Mouse (Mus musculus): ENCODE data around the gene Cldn9. TPM values are rescaled to one million over a fixed set of nuclear protein-coding genes. Genes with fewer than 3 reads are reported as not detected.

Gene Cldn9
- total and polyA plus RNA-seq, 3 experiments: not detected

- no peak for DNase-seq
- TF ChIP-seq POLR2A (IDR thresholded peaks at IDR 0.05; ENCODE audit: insufficient read depth, low read depth, low read length): no peak
- TF ChIP-seq EP300 (IDR thresholded peaks at IDR 0.05; ENCODE audit: insufficient read depth, low read depth, low read length): no peak
- TF ChIP-seq CTCF (IDR thresholded peaks at IDR 0.05): no peak
- Histone ChIP-seq H3K27me3 (ENCODE audit: control insufficient read depth, insufficient read depth, low read length) (no peaks in the 10 kb centered on the region), H3K36me3 (ENCODE audit: control insufficient read depth, insufficient read depth, low read length) (no peaks in the 10 kb centered on the region), H3K27ac (no peak overlapping the region), H3K4me1 (ENCODE audit: control insufficient read depth, insufficient read depth, low read length) (peaks cover 2% of the 10 kb centered on the region; the same call in 1 of the 2 replicates), H3K4me3 (no peak overlapping the region), H3K79me2 (replicated peaks; ENCODE audit: control insufficient read depth, insufficient read depth, low read length) (no peaks in the 10 kb centered on the region), H3K9ac (ENCODE audit: low read depth, low read length) (no peak overlapping the region)
- intact Hi-C loops (cut with DNase I): loop anchor here (2.0 kb wide), 1 partner anchor 134 kb away; no protein-coding TSS in a partner anchor
- 44% methylated on average over 7 of the region's 7 CpGs for WGBS
These were observed 20.9 kb upstream of the Cldn9 start for GRCm38 (mm10) chr17:23704741-23705140.

GRCm38 (mm10) chr17:23703301-23703700 lies 19.5 kb upstream of the Cldn9 start:
- H3K27ac ChIP-seq: no peak overlapping the region
- H3K27me3 ChIP-seq (ENCODE audit: control insufficient read depth, insufficient read depth, low read length): no peaks in the 10 kb centered on the region
- no peak overlapping the region for H3K9ac ChIP-seq (ENCODE audit: low read depth, low read length)
- no peaks in the 10 kb centered on the region for H3K36me3 ChIP-seq (ENCODE audit: control insufficient read depth, insufficient read depth, low read length)
- TF ChIP-seq POLR2A (IDR thresholded peaks at IDR 0.05; ENCODE audit: insufficient read depth, low read depth, low read length): no peak
- no peak for TF ChIP-seq CTCF (IDR thresholded peaks at IDR 0.05)
- TF ChIP-seq EP300 (IDR thresholded peaks at IDR 0.05; ENCODE audit: insufficient read depth, low read depth, low read length): no peak
- no peak overlapping the region for H3K4me3 ChIP-seq
- H3K79me2 ChIP-seq (replicated peaks; ENCODE audit: control insufficient read depth, insufficient read depth, low read length): no peaks in the 10 kb centered on the region
- no peak for DNase-seq
- 79% methylated on average over 9 of the region's 9 CpGs for WGBS
- H3K4me1 ChIP-seq (ENCODE audit: control insufficient read depth, insufficient read depth, low read length): peaks cover 2% of the 10 kb centered on the region; the same call in 1 of the 2 replicates
- intact Hi-C loops (cut with DNase I): loop anchor here (2.0 kb wide), 1 partner anchor 72 kb away; no protein-coding TSS in a partner anchor

- H3K9ac ChIP-seq (ENCODE audit: low read depth, low read length): peak overlapping the region; percentile 76
- intact Hi-C loops (cut with DNase I): no loop called here
- 0 out of 2 replicates have a peak, but pooled peaks have one; percentile 42 for TF ChIP-seq EP300 (IDR thresholded peaks at IDR 0.05; ENCODE audit: insufficient read depth, low read depth, low read length)
- TF ChIP-seq CTCF (IDR thresholded peaks at IDR 0.05): peak; percentile 91
- peak; percentile 41; the same call in 1 of the 2 replicates for TF ChIP-seq POLR2A (IDR thresholded peaks at IDR 0.05; ENCODE audit: insufficient read depth, low read depth, low read length)
- H3K27me3 ChIP-seq (ENCODE audit: control insufficient read depth, insufficient read depth, low read length): no peaks in the 10 kb centered on the region
- H3K79me2 ChIP-seq (replicated peaks; ENCODE audit: control insufficient read depth, insufficient read depth, low read length): no peaks in the 10 kb centered on the region
- peak; percentile 85 to 92 for DNase-seq
- peaks cover 2% of the 10 kb centered on the region; the same call in 1 of the 2 replicates for H3K4me1 ChIP-seq (ENCODE audit: control insufficient read depth, insufficient read depth, low read length)
- no peaks in the 10 kb centered on the region for H3K36me3 ChIP-seq (ENCODE audit: control insufficient read depth, insufficient read depth, low read length)
- under 1% methylated on average over 28 of the region's 28 CpGs for WGBS
- H3K4me3 ChIP-seq: peak overlapping the region; percentile 63
- peak overlapping the region; percentile 72 for H3K27ac ChIP-seq
These were observed 16.3 kb upstream of the Cldn9 start for GRCm38 (mm10) chr17:23700079-23700478.

DNA sequence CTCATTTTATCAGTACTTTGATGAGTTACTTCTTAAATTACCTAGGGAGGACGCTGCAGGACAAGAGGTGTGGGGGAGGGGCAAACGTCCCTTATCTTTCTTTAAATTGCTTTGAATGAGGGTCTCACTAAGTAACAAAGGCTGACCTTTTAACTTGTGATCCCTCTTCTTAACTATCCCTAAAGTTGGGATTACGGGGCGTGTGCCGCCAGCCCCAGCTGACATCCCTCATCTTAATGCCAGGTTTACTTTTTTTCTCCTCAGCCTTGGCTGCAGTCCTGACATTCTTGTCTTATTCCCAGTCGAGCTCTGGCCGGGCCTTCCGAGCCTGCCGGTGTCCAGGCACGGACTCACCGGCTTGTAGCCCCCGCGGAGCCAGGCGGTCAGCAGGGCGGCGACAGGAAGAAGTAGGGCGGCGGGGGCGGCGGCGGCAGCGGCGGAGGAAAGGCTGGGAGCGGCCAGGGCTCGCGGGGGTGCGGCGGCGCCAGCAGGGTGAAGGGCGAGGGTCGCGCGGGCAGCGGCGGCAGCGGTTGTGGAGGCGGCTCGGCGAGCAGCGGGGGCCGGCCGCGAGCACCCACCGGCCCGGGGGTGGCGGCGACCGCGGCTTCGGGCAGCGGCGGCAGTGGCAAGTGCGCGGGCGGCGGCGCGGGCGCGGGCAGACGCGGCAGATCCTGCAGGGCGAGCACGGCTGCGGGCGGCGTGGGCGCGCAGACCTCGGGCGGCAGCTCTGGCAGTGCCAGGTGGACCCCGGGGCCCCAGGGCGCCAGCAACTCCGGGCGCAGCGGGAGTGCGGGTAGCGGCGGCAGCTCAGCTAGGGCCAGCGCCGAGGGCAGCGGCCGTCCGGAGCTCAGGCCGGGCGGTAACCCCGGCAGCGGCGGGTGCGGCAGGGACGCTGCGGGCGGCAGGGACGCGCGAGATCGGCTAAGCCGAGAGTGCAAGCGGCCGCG lies 15.6 kb upstream of the Cldn9 start:
- Histone ChIP-seq H3K27ac (peak overlapping the region; percentile 72), H3K36me3 (ENCODE audit: control insufficient read depth, insufficient read depth, low read length) (no peaks in the 10 kb centered on the region), H3K9ac (ENCODE audit: low read depth, low read length) (peak overlapping the region; percentile 76), H3K79me2 (replicated peaks; ENCODE audit: control insufficient read depth, insufficient read depth, low read length) (no peaks in the 10 kb centered on the region), H3K27me3 (ENCODE audit: control insufficient read depth, insufficient read depth, low read length) (no peaks in the 10 kb centered on the region), H3K4me3 (peak overlapping the region; percentile 63), H3K4me1 (ENCODE audit: control insufficient read depth, insufficient read depth, low read length) (peaks cover 2% of the 10 kb centered on the region; the same call in 1 of the 2 replicates)
- no peak for TF ChIP-seq EP300 (IDR thresholded peaks at IDR 0.05; ENCODE audit: insufficient read depth, low read depth, low read length)
- TF ChIP-seq POLR2A (IDR thresholded peaks at IDR 0.05; ENCODE audit: insufficient read depth, low read depth, low read length): no peak
- peak; percentile 37 for TF ChIP-seq CTCF (IDR thresholded peaks at IDR 0.05)
- DNase-seq: peak; percentile 75 to 78
- intact Hi-C loops (cut with DNase I): no loop called here
- 2% methylated on average over 92 of the region's 101 CpGs for WGBS

- intact Hi-C loops (cut with DNase I): no loop called here
- no peak for DNase-seq
- no peak overlapping the region for H3K4me3 ChIP-seq
These were observed 12.0 kb upstream of the Cldn9 start for GRCm38 (mm10) chr17:23695801-23696200.

More at GRCm38 (mm10) chr17:23695801-23696200, 12.0 kb upstream of the Cldn9 start:
- H3K79me2 ChIP-seq (replicated peaks; ENCODE audit: control insufficient read depth, insufficient read depth, low read length): no peaks in the 10 kb centered on the region
- 67% methylated on average over 3 of the region's 3 CpGs for WGBS
- no peak overlapping the region for H3K27ac ChIP-seq
- no peak overlapping the region for H3K9ac ChIP-seq (ENCODE audit: low read depth, low read length)
- TF ChIP-seq POLR2A (IDR thresholded peaks at IDR 0.05; ENCODE audit: insufficient read depth, low read depth, low read length): no peak
- TF ChIP-seq EP300 (IDR thresholded peaks at IDR 0.05; ENCODE audit: insufficient read depth, low read depth, low read length): no peak
- no peak for TF ChIP-seq CTCF (IDR thresholded peaks at IDR 0.05)
- H3K27me3 ChIP-seq (ENCODE audit: control insufficient read depth, insufficient read depth, low read length): no peaks in the 10 kb centered on the region
- H3K36me3 ChIP-seq (ENCODE audit: control insufficient read depth, insufficient read depth, low read length): no peaks in the 10 kb centered on the region
- peaks cover 2% of the 10 kb centered on the region; the same call in 1 of the 2 replicates for H3K4me1 ChIP-seq (ENCODE audit: control insufficient read depth, insufficient read depth, low read length)

Data from heart, adult 2 months (tissue).